Mouse (Mus musculus): ENCODE data around the gene Nedd9.

Gene Nedd9

GRCm38 (mm10) chr13:41456292-41457029 lies 30.7 kb downstream of the Nedd9 start:
- no peak for DNase-seq (ENCODE audit: low spot score in 2 of 2)

- DNase-seq (ENCODE audit: low spot score in 2 of 2) = no peak
Measured at GRCm38 (mm10) chr13:41453227-41454193, 33.7 kb downstream of the Nedd9 start.

- DNase-seq (ENCODE audit: low spot score in 2 of 2) = no peak
Measured at GRCm38 (mm10) chr13:41450821-41451220, 36.3 kb downstream of the Nedd9 start.

- no peak for DNase-seq (ENCODE audit: low spot score in 2 of 2)
Measured at GRCm38 (mm10) chr13:41449211-41449610, 38.0 kb downstream of the Nedd9 start.

- no peak for DNase-seq (ENCODE audit: low spot score in 2 of 2)
Measured at GRCm38 (mm10) chr13:41447209-41447608, 40.0 kb downstream of the Nedd9 start.

GRCm38 (mm10) chr13:41446591-41446990 lies 40.6 kb downstream of the Nedd9 start:
- DNase-seq (ENCODE audit: low spot score in 2 of 2) = no peak

- DNase-seq (ENCODE audit: low spot score in 2 of 2) = no peak
Measured at GRCm38 (mm10) chr13:41445067-41445808, 41.9 kb downstream of the Nedd9 start.

- no peak for DNase-seq (ENCODE audit: low spot score in 2 of 2)
Measured at GRCm38 (mm10) chr13:41444230-41444629, 42.9 kb downstream of the Nedd9 start.

- DNase-seq (ENCODE audit: low spot score in 2 of 2) = no peak
Measured at GRCm38 (mm10) chr13:41442145-41442544, 45.0 kb downstream of the Nedd9 start.

- DNase-seq (ENCODE audit: low spot score in 2 of 2) = no peak
Measured at GRCm38 (mm10) chr13:41440205-41440604, 47.0 kb downstream of the Nedd9 start.

GRCm38 (mm10) chr13:41437390-41437789 lies 49.8 kb downstream of the Nedd9 start:
- no peak for DNase-seq (ENCODE audit: low spot score in 2 of 2)

GRCm38 (mm10) chr13:41436731-41437130 lies 50.4 kb downstream of the Nedd9 start:
- DNase-seq (ENCODE audit: low spot score in 2 of 2) = no peak

- DNase-seq (ENCODE audit: low spot score in 2 of 2) = no peak
Measured at GRCm38 (mm10) chr13:41433201-41433600, 54.0 kb downstream of the Nedd9 start.

- DNase-seq (ENCODE audit: low spot score in 2 of 2) = no peak
Measured at GRCm38 (mm10) chr13:41431795-41432194, 55.4 kb downstream of the Nedd9 start.

- no peak for DNase-seq (ENCODE audit: low spot score in 2 of 2)
Measured at GRCm38 (mm10) chr13:41427046-41427445, 60.1 kb downstream of the Nedd9 start.

GRCm38 (mm10) chr13:41423463-41424074 lies 63.6 kb downstream of the Nedd9 start:
- DNase-seq (ENCODE audit: low spot score in 2 of 2) = no peak

- no peak for DNase-seq (ENCODE audit: low spot score in 2 of 2)
Measured at GRCm38 (mm10) chr13:41422581-41422980, 64.6 kb downstream of the Nedd9 start.

GRCm38 (mm10) chr13:41420376-41420775 lies 66.8 kb downstream of the Nedd9 start:
- DNase-seq (ENCODE audit: low spot score in 2 of 2) = no peak

GRCm38 (mm10) chr13:41418198-41418869 lies 68.8 kb downstream of the Nedd9 start:
- no peak for DNase-seq (ENCODE audit: low spot score in 2 of 2)

- no peak for DNase-seq (ENCODE audit: low spot score in 2 of 2)
Measured at GRCm38 (mm10) chr13:41416065-41417016, 70.8 kb downstream of the Nedd9 start.

Measured in frontal cortex, postnatal 10 days (tissue).